Mouse (Mus musculus) right cerebral cortex, postnatal 14 days (tissue): ENCODE measurements around the gene Mup19.
"Not testable (repeated sequence)": the region's sequence is repeated elsewhere in the genome, so short reads cannot be mapped to it uniquely, and the experiment has no call there.

Source experiments
- DNase-seq: peaks from one replicate; pipeline ENCODE4 v3.0.0; 2022

Mup19 gene

GRCm38 (mm10) chr4:61782169-61782568 lies at the start of gene Mup19:
Gene Mup19 (minus strand): TSS chr4:61782269.
- not testable (repeated sequence) for DNase-seq

DNA sequence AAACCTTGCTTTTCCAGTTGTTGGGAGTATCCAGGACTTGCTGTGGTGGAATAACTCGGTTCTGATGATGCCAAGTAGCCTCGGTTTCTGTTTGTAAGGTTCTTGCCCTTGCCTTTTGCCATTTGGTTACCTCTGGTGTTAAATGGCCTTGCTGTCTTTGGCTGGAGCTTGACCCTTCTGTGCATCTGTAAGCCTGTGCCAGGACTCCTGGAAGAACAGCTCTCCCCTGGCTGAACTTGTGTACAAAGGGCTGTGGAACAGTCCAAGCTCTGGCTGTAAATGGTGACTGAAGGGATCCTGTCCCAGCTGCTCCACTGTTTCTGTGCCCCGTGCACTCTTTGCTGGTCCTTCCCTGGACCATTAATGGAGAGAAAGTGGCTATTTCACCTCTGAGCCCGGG lies 47.1 kb upstream of the Mup19 start:
- DNase-seq, result no peak

DNA sequence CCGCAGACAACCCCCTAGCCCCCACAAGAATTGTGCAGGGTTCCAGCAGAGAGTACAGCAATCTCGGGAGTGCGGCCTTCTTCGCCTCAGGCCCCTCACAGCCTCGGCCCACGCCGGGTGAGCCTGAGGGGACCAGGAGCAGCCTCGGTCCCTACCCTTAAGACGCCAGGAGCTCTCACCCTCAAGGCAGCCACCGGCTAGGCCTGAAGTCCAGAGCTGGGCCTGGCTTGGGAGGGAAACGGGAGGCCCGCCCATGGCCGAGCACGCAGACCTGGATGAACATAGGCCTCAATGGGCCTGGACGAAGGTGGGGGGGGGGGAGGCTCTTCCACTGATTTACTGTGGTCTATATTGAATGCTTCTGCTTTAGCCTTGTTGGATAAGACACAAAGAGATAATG lies 41.1 kb upstream of the Mup19 start:
- no peak for DNase-seq

DNA sequence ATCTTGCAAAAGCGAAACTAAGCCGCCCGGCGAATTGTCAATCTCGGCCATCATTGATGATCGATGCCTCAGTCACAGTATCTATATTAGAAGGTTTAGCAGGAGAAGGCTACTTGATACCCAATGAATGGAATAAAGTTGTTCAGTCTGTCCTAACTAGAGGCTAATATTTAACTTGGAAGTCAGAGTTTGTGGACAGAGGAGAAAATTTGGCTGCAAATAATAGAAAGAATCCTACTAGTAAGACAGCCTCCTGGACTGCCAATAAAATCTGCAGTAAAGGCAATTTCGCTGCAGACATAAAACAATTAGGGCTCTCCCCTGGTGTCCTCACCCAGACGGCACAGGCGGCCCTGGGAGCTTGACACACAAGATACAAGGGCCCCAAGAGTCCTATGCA lies 40.5 kb upstream of the Mup19 start:
- DNase-seq, result not testable (repeated sequence)

GRCm38 (mm10) chr4:61815602-61816001 lies 33.5 kb upstream of the Mup19 start:
- DNase-seq, result no peak

GRCm38 (mm10) chr4:61813435-61813834 lies 31.4 kb upstream of the Mup19 start:
- no peak for DNase-seq

- DNase-seq, result peak; percentile 27
Observed at GRCm38 (mm10) chr4:61811193-61811592, 29.1 kb upstream of the Mup19 start.

DNA sequence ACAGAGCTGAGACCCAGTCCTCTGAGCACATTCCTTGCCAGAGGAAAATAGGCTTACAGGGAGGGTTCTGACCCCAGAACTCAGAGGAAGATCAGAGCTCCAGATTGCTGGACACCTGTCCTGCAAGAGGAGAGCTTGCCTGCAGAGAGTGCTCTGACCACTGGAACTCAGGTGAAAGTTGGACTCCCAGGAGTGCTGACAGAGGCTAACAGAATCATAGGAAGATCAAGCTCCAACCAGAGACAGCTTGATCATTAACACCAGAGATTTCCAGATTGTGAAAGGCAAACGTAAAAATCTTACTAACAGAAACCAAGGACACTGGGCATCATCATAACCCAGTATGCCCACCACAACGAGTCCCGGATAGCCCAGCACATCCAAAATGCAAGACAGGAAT lies 26.9 kb upstream of the Mup19 start:
- not testable (repeated sequence) for DNase-seq

DNA sequence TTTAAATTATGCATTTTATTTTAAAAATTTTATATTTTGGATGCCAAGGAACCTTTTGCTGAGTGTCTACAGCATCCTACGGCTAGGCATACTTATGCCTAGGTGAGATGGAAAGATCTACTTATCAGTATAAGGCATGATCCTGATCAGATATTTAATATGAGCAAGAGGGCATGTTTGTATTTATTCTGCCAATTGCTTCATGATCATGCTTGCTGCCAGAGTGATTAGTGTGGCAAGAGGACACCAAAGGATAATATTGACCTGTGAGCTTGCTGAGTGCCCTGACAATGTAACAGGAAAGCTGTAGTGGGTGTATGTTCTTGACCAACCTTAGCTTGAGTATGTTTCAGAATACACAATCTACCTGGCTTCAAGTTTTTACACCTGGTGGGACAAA lies 7.6 kb upstream of the Mup19 start:
- DNase-seq, result not testable (repeated sequence)

- not testable (repeated sequence) for DNase-seq
Observed at GRCm38 (mm10) chr4:61784231-61784630, 2.2 kb upstream of the Mup19 start.
